Mouse (Mus musculus) stomach, postnatal 0 days (tissue): ENCODE results near the gene Btbd9. TPM values are rescaled to one million over a fixed set of nuclear protein-coding genes. Genes with fewer than 3 reads are reported as not detected.

Experiments used
- ATAC-seq: fragments of 200-750 bp; cut with Nextera tagmentation; 2 replicates; pipeline ENCODE4 v1.8.0; 2017; ENCODE audit not compliant: low FRiP score, low TSS enrichment
- DNase-seq: peaks from one replicate; pipeline ENCODE4 v3.0.0-alpha.2; 2016; ENCODE audit warnings: low spot score
- H3K27ac ChIP-seq: fragments of 300-500 bp; sonication (generic); replicated peaks from 2 replicates; pipeline ENCODE4 v1.5.1; 2014; ENCODE audit warnings: mild to moderate bottlenecking, control low read depth
- H3K27me3 ChIP-seq: fragments of 300-500 bp; sonication (generic); 2 replicates; pipeline ENCODE4 v1.6.1; 2014; ENCODE audit warnings: low read length; ENCODE audit not compliant: control insufficient read depth, insufficient read depth
- H3K36me3 ChIP-seq: fragments of 300-500 bp; sonication (generic); 2 replicates; pipeline ENCODE4 v1.6.1; 2014; ENCODE audit warnings: low read length, mixed read lengths; ENCODE audit not compliant: control insufficient read depth, insufficient read depth
- H3K4me1 ChIP-seq: fragments of 300-500 bp; sonication (generic); replicated peaks from 2 replicates; pipeline ENCODE4 v1.6.1; 2014; ENCODE audit warnings: antibody characterized with exemption; ENCODE audit not compliant: control insufficient read depth, insufficient read depth
- H3K4me2 ChIP-seq: fragments of 300-500 bp; sonication (generic); replicated peaks from 2 replicates; pipeline ENCODE4 v1.6.1; 2014; ENCODE audit warnings: low read depth, mild to moderate bottlenecking, control low read depth, moderate library complexity
- H3K4me3 ChIP-seq: fragments of 300-500 bp; sonication (generic); 2 replicates; pipeline ENCODE4 v1.5.1; 2014; ENCODE audit warnings: low read depth, low read length, control low read depth
- H3K9ac ChIP-seq: fragments of 300-500 bp; sonication (generic); 2 replicates; pipeline ENCODE4 v1.6.1; 2014; ENCODE audit warnings: mild to moderate bottlenecking, low read length, control low read depth, mixed read lengths
- H3K9me3 ChIP-seq: fragments of 300-500 bp; sonication (generic); 2 replicates; pipeline ENCODE4 v1.6.1; 2016; ENCODE audit warnings: low read length; ENCODE audit not compliant: control insufficient read depth
- CTCF ChIP-seq: IDR thresholded peaks from 2 replicates; pipeline ENCODE4 v1.5.1; 2016; ENCODE audit warnings: antibody characterized with exemption, low read depth, mild to moderate bottlenecking, moderate library complexity
- EP300 ChIP-seq: optimal IDR thresholded peaks from 2 replicates; pipeline ENCODE3; 2016; ENCODE audit warnings: antibody characterized with exemption
- WGBS: fragments of 180-500 bp; shearing (Covaris S2); extraction: QIAGEN DNeasy Blood & Tissue Kit; methylation state at CpG from one replicate; pipeline ENCODE4 v1.1.7; 2014; 5-methylcytosine and 5-hydroxymethylcytosine counted together
- polyA plus RNA-seq: library from polyadenylated mRNA; unstranded; fragments of >200 nt; fragmentation: Nextera tagmentation; extraction: Ambion mirVana; gene quantifications from 2 replicates; pipeline ENCODE4 v1.2.1, GENCODE M21; 2015

The Btbd9 gene
- polyA plus RNA-seq, 1 experiment from 2014 or later = 34.6 TPM

- Histone ChIP-seq H3K36me3 (no peaks in the 10 kb centered on the region; the same call in 1 of the 2 replicates), H3K4me2 (no peak overlapping the region), H3K9me3 (no peaks in the 10 kb centered on the region), H3K27me3 (no peaks in the 10 kb centered on the region), H3K4me3 (no peak overlapping the region), H3K9ac (no peak overlapping the region), H3K4me1 (no peaks in the 10 kb centered on the region), H3K27ac (no peak overlapping the region)
- ATAC-seq (no peak), DNase-seq (no peak)
- TF ChIP-seq EP300 (no peak), CTCF (no peak)
- 96% methylated on average over 5 of the region's 5 CpGs for WGBS
These were observed 84.1 kb downstream of the Btbd9 start for GRCm38 (mm10) chr17:30492191-30492590.

- DNase-seq (no peak), ATAC-seq (no peak)
- Histone ChIP-seq H3K9me3 (no peaks in the 10 kb centered on the region), H3K4me3 (no peak overlapping the region), H3K9ac (no peak overlapping the region), H3K27me3 (no peaks in the 10 kb centered on the region), H3K36me3 (no peaks in the 10 kb centered on the region; the same call in 1 of the 2 replicates), H3K27ac (no peak overlapping the region), H3K4me2 (no peak overlapping the region), H3K4me1 (no peaks in the 10 kb centered on the region)
- TF ChIP-seq EP300 = no peak
- TF ChIP-seq CTCF = no peak
- WGBS = 92% methylated on average over 8 of the region's 8 CpGs
These were observed 84.7 kb downstream of the Btbd9 start for GRCm38 (mm10) chr17:30491601-30492000.

- no peaks in the 10 kb centered on the region for H3K4me1 ChIP-seq
- H3K4me2 ChIP-seq = no peak overlapping the region
- DNase-seq (no peak), ATAC-seq (no peak)
- H3K9me3 ChIP-seq = no peaks in the 10 kb centered on the region
- H3K27me3 ChIP-seq = no peaks in the 10 kb centered on the region
- no peak overlapping the region for H3K27ac ChIP-seq
- no peak overlapping the region for H3K4me3 ChIP-seq
- TF ChIP-seq EP300 (no peak), CTCF (no peak)
- H3K36me3 ChIP-seq = no peaks in the 10 kb centered on the region; the same call in 1 of the 2 replicates
- H3K9ac ChIP-seq = no peak overlapping the region
- WGBS = 92% methylated on average over 7 of the region's 7 CpGs
These were observed 85.7 kb downstream of the Btbd9 start for GRCm38 (mm10) chr17:30490601-30491000.

- Histone ChIP-seq H3K27ac (no peak overlapping the region), H3K4me2 (no peak overlapping the region), H3K9ac (no peak overlapping the region), H3K4me1 (no peaks in the 10 kb centered on the region), H3K9me3 (no peaks in the 10 kb centered on the region), H3K27me3 (no peaks in the 10 kb centered on the region), H3K36me3 (no peaks in the 10 kb centered on the region; the same call in 1 of the 2 replicates), H3K4me3 (no peak overlapping the region)
- WGBS = 90% methylated on average over 5 of the region's 5 CpGs
- no peak for ATAC-seq
- DNase-seq = no peak
- TF ChIP-seq EP300 (no peak), CTCF (no peak)
These were observed 86.2 kb downstream of the Btbd9 start for GRCm38 (mm10) chr17:30490086-30490485.

GRCm38 (mm10) chr17:30489629-30490028, 86.7 kb downstream of the Btbd9 start:
- no peak for DNase-seq
- no peak for TF ChIP-seq EP300
- TF ChIP-seq CTCF = no peak
- Histone ChIP-seq H3K27me3 (no peaks in the 10 kb centered on the region), H3K27ac (no peak overlapping the region), H3K9me3 (no peaks in the 10 kb centered on the region), H3K4me1 (no peaks in the 10 kb centered on the region), H3K36me3 (no peaks in the 10 kb centered on the region; the same call in 1 of the 2 replicates), H3K4me3 (no peak overlapping the region), H3K9ac (no peak overlapping the region), H3K4me2 (no peak overlapping the region)
- ATAC-seq = no peak
- 74% methylated on average over 7 of the region's 7 CpGs for WGBS

GRCm38 (mm10) chr17:30487695-30488094, 88.6 kb downstream of the Btbd9 start:
- no peak for TF ChIP-seq EP300
- TF ChIP-seq CTCF = no peak
- no peak overlapping the region for H3K4me3 ChIP-seq
- no peak overlapping the region for H3K4me2 ChIP-seq
- no peaks in the 10 kb centered on the region for H3K4me1 ChIP-seq
- no peak for DNase-seq
- no peak overlapping the region for H3K27ac ChIP-seq
- no peak for ATAC-seq
- no peaks in the 10 kb centered on the region for H3K9me3 ChIP-seq
- no peaks in the 10 kb centered on the region; the same call in 1 of the 2 replicates for H3K36me3 ChIP-seq
- WGBS = 80% methylated on average over 5 of the region's 5 CpGs
- H3K27me3 ChIP-seq = no peaks in the 10 kb centered on the region
- no peak overlapping the region for H3K9ac ChIP-seq
